Mouse (Mus musculus): Measurements from ENCODE around the gene Fnbp1.
A peak's percentile ranks its signal among the peaks of the same experiment; 100 is the strongest.

The Fnbp1 gene

GRCm38 (mm10) chr2:31150762-31151161, 9.0 kb upstream of the Fnbp1 start:
- no peak for DNase-seq (ENCODE audit: low spot score)

- DNase-seq (ENCODE audit: low spot score) = no peak
Measured at GRCm38 (mm10) chr2:31147054-31147453, 5.2 kb upstream of the Fnbp1 start.

- DNase-seq (ENCODE audit: low spot score) = no peak
Measured at GRCm38 (mm10) chr2:31144901-31145300, 3.1 kb upstream of the Fnbp1 start.

- DNase-seq (ENCODE audit: low spot score) = no peak
Measured at GRCm38 (mm10) chr2:31143768-31144695, 2.2 kb upstream of the Fnbp1 start.

- no peak for DNase-seq (ENCODE audit: low spot score)
Measured at GRCm38 (mm10) chr2:31143326-31143725, 1.5 kb upstream of the Fnbp1 start.

DNA sequence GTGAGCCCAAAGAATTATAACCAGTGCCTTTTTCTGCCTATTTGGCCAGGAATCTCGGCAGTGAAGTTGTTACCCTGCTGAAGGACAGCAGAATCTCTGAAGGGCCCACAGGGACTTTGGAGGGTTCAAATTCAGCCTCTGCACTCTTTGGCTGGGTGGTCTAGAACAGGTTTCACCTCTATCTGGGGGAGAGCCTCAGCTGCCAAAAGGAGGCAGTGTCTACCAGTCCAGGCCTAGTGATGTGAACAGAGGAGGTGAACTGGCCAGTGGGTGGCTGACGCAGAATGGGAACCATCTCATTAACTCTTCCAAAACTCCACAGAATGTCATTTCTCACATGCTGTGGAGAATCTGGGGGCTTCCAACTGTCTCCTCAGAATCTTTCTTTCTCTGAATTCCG, 697 bp upstream of the Fnbp1 start:
- no peak for DNase-seq (ENCODE audit: low spot score)

- DNase-seq (ENCODE audit: low spot score) = no peak
Measured at GRCm38 (mm10) chr2:31141074-31141866, 538 bp downstream of the Fnbp1 start.

- DNase-seq (ENCODE audit: low spot score) = peak; percentile 45
Measured at GRCm38 (mm10) chr2:31140772-31141073, 1.1 kb downstream of the Fnbp1 start.

GRCm38 (mm10) chr2:31139991-31140771, 1.6 kb downstream of the Fnbp1 start:
- no peak for DNase-seq (ENCODE audit: low spot score)

- DNase-seq (ENCODE audit: low spot score) = no peak
Measured at GRCm38 (mm10) chr2:31139174-31139632, 2.6 kb downstream of the Fnbp1 start.

- DNase-seq (ENCODE audit: low spot score) = no peak
Measured at GRCm38 (mm10) chr2:31137018-31137590, 4.7 kb downstream of the Fnbp1 start.

- no peak for DNase-seq (ENCODE audit: low spot score)
Measured at GRCm38 (mm10) chr2:31136338-31136737, 5.5 kb downstream of the Fnbp1 start.

GRCm38 (mm10) chr2:31135512-31135931, 6.3 kb downstream of the Fnbp1 start:
- peak; percentile 64 for DNase-seq (ENCODE audit: low spot score)

- no peak for DNase-seq (ENCODE audit: low spot score)
Measured at GRCm38 (mm10) chr2:31133981-31134380, 7.8 kb downstream of the Fnbp1 start.

DNA sequence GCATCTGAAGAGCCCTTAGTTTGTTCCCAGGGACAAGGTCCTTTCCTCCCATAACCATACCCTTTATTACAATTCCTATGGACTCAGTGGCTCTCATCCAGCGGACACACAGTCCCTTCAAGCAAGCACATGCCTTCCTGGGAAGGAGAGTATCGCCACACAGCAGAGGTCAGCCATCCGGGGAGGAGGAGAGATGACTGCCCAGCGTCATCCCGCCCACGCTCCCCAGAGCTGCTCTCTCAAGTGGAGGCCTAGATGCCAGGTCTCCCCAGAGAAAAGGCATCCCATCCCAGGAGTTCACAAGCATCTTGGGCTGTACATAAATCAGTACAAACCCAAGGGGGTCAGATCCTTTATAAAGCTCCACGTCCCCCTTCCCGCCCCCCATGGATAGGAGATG, 9.1 kb downstream of the Fnbp1 start:
- no peak for DNase-seq (ENCODE audit: low spot score)

DNA sequence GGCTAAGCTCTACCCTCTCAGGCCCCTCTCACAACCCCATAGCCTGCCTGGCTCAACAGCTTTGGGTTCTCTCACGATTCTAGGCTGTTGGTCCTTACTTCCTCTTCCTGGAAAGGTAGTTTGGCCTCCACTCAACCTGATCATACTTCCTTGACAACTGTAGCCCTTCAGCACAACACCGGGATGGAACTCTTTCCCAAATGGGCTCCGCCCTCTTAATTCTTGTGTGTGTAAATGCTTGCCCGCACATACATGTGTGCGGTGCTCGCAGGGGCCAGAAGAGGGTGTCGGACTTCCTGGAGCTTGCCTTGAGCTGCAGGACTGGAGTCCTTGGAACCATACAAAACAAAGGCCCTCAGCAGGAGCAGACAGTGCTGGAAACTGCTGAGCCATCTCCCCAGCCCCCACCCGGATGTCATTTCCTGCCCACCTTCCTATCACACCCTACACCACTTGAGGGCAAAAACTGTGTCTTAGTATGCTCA, 11.0 kb downstream of the Fnbp1 start:
- DNase-seq (ENCODE audit: low spot score) = no peak

- no peak for DNase-seq (ENCODE audit: low spot score)
Measured at GRCm38 (mm10) chr2:31129742-31130518, 11.9 kb downstream of the Fnbp1 start.

- no peak for DNase-seq (ENCODE audit: low spot score)
Measured at GRCm38 (mm10) chr2:31127899-31128298, 13.9 kb downstream of the Fnbp1 start.

DNA sequence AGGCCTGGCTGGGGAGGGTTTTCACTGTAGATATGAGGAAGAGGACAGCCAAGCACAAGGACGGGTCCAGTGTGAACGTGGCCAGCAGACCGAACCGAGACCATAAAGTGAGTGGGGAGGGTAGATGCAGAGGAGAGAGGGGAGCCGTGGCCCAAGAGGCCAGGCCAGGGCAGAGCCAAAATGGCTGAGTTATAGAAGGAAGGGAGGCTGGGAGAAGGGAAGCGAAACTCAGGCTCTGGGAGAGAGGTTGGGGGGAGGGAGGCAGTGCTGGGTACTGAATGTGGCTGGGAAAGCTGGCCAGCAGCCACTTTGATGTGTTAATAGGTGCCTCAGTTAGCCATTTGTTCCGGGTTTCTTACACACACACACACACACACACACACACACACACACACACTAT, 14.6 kb downstream of the Fnbp1 start:
- DNase-seq (ENCODE audit: low spot score) = no peak

- DNase-seq (ENCODE audit: low spot score) = no peak
Measured at GRCm38 (mm10) chr2:31126048-31126447, 15.8 kb downstream of the Fnbp1 start.

- no peak for DNase-seq (ENCODE audit: low spot score)
Measured at GRCm38 (mm10) chr2:31125156-31125555, 16.7 kb downstream of the Fnbp1 start.
